Mouse (Mus musculus) midbrain, embryonic 15.5 days (tissue): ENCODE data around the gene Insyn1. TPM values are rescaled to one million over a fixed set of nuclear protein-coding genes. Genes with fewer than 3 reads are reported as not detected.

ENCODE experiments used
- ATAC-seq: fragments of 200-750 bp; cut with Nextera tagmentation; replicated peaks from 2 replicates; pipeline ENCODE4 v1.8.0; 2017; ENCODE audit warnings: moderate TSS enrichment
- H3K27ac ChIP-seq: fragments of 300-500 bp; sonication (generic); 2 replicates; pipeline ENCODE4 v1.5.1; 2015; ENCODE audit warnings: mild to moderate bottlenecking, inconsistent platforms
- H3K27me3 ChIP-seq: fragments of 300-500 bp; sonication (generic); replicated peaks from 2 replicates; pipeline ENCODE4 v1.6.1; 2015; ENCODE audit warnings: inconsistent platforms
- H3K36me3 ChIP-seq: fragments of 300-500 bp; sonication (generic); replicated peaks from 2 replicates; pipeline ENCODE4 v1.6.1; 2015; ENCODE audit warnings: inconsistent platforms
- H3K4me1 ChIP-seq: fragments of 300-500 bp; sonication (generic); 2 replicates; pipeline ENCODE4 v1.6.1; 2015; ENCODE audit warnings: inconsistent platforms
- H3K4me2 ChIP-seq: fragments of 300-500 bp; sonication (generic); 2 replicates; pipeline ENCODE4 v1.6.1; 2015; ENCODE audit warnings: inconsistent platforms, mild to moderate bottlenecking, moderate library complexity
- H3K4me3 ChIP-seq: fragments of 300-500 bp; sonication (generic); 2 replicates; pipeline ENCODE4 v1.5.1; 2015; ENCODE audit warnings: mild to moderate bottlenecking, inconsistent platforms
- H3K9ac ChIP-seq: fragments of 300-500 bp; sonication (generic); 2 replicates; pipeline ENCODE4 v1.6.1; 2015; ENCODE audit warnings: mild to moderate bottlenecking, inconsistent platforms
- H3K9me3 ChIP-seq: fragments of 300-500 bp; sonication (generic); 2 replicates; pipeline ENCODE4 v1.6.1; 2016; ENCODE audit warnings: inconsistent platforms
- WGBS: fragments of 180-500 bp; shearing (Covaris S2); methylation state at CpG from one replicate; pipeline ENCODE4 v1.1.7; 2015; ENCODE audit warnings: mixed read lengths; 5-methylcytosine and 5-hydroxymethylcytosine counted together
- polyA plus RNA-seq: library from polyadenylated mRNA; unstranded; fragments of >200 nt; fragmentation: Nextera tagmentation; extraction: Ambion mirVana; gene quantifications from 2 replicates; pipeline ENCODE4 v1.2.1, GENCODE M21; 2015

The Insyn1 gene
- polyA plus RNA-seq, 1 experiment from 2014 or later: 10.9 TPM

GRCm38 (mm10) chr9:58544879-58545324, 56.5 kb downstream of the Insyn1 start:
- ATAC-seq: no peak
- H3K9ac ChIP-seq: no peak overlapping the region
- no peak overlapping the region for H3K27ac ChIP-seq
- 66% methylated on average over 4 of the region's 4 CpGs for WGBS
- H3K4me1 ChIP-seq: peaks cover 23% of the 10 kb centered on the region; the same call in 1 of the 2 replicates
- no peaks in the 10 kb centered on the region for H3K9me3 ChIP-seq
- H3K36me3 ChIP-seq: no peaks in the 10 kb centered on the region
- H3K4me2 ChIP-seq: no peak overlapping the region
- H3K4me3 ChIP-seq: no peak overlapping the region
- no peaks in the 10 kb centered on the region for H3K27me3 ChIP-seq

- H3K4me1 ChIP-seq: peaks cover 23% of the 10 kb centered on the region; the same call in 1 of the 2 replicates
- 70% methylated on average over 6 of the region's 6 CpGs for WGBS
Measured at GRCm38 (mm10) chr9:58545428-58545827, 57.0 kb downstream of the Insyn1 start.

GRCm38 (mm10) chr9:58546630-58547360, 58.4 kb downstream of the Insyn1 start:
- H3K4me1 ChIP-seq: peaks cover 21% of the 10 kb centered on the region; the same call in 1 of the 2 replicates
- no peaks in the 10 kb centered on the region for H3K27me3 ChIP-seq
- H3K9me3 ChIP-seq: no peaks in the 10 kb centered on the region
- no peak overlapping the region for H3K4me3 ChIP-seq
- no peak overlapping the region for H3K27ac ChIP-seq
- no peaks in the 10 kb centered on the region for H3K36me3 ChIP-seq
- ATAC-seq: no peak
- H3K9ac ChIP-seq: no peak overlapping the region
- no peak overlapping the region for H3K4me2 ChIP-seq
- WGBS: 75% methylated on average over 11 of the region's 11 CpGs

More at GRCm38 (mm10) chr9:58545428-58545827, 57.0 kb downstream of the Insyn1 start:
- Histone ChIP-seq H3K4me2 (no peak overlapping the region), H3K4me3 (no peak overlapping the region), H3K27me3 (no peaks in the 10 kb centered on the region), H3K36me3 (no peaks in the 10 kb centered on the region), H3K9me3 (no peaks in the 10 kb centered on the region), H3K9ac (no peak overlapping the region), H3K27ac (no peak overlapping the region)
- no peak for ATAC-seq

- no peak overlapping the region for H3K4me3 ChIP-seq
- no peak for ATAC-seq
- no peak overlapping the region for H3K4me2 ChIP-seq
- H3K9me3 ChIP-seq: no peaks in the 10 kb centered on the region
- H3K27ac ChIP-seq: no peak overlapping the region
- 48% methylated on average over 4 of the region's 4 CpGs for WGBS
- no peaks in the 10 kb centered on the region for H3K36me3 ChIP-seq
- peaks cover 29% of the 10 kb centered on the region for H3K4me1 ChIP-seq
- H3K27me3 ChIP-seq: no peaks in the 10 kb centered on the region
- no peak overlapping the region for H3K9ac ChIP-seq
Measured at GRCm38 (mm10) chr9:58548897-58549296, 60.5 kb downstream of the Insyn1 start.

Other genes starting within 250 kb of the Insyn1 start
- gene Pml, start 238.8 kb upstream of the Insyn1 start, polyA plus RNA-seq: 3.9 and 5.0 TPM in 2 replicates
- gene Stoml1, start 235.4 kb upstream of the Insyn1 start, polyA plus RNA-seq: 136 and 140 TPM in 2 replicates
- 6.0 and 7.2 TPM in 2 replicates for gene Loxl1, start 175.4 kb upstream of the Insyn1 start, polyA plus RNA-seq
- not detected in 2 replicates for gene Tbc1d21, start 118.1 kb upstream of the Insyn1 start, polyA plus RNA-seq
- 33.2 and 35.1 TPM in 2 replicates for gene Cd276, start 66.8 kb downstream of the Insyn1 start, polyA plus RNA-seq
- 144 and 149 TPM in 2 replicates for gene Nptn, start 93.6 kb downstream of the Insyn1 start, polyA plus RNA-seq